Mouse (Mus musculus): ENCODE results near the gene Vezt. TPM values are rescaled to one million over a fixed set of nuclear protein-coding genes. Genes with fewer than 3 reads are reported as not detected.
A peak's percentile ranks its signal among the peaks of the same experiment; 100 is the strongest.

The Vezt gene
- polyA plus RNA-seq, 1 experiment from 2014 or later, result 29.3 TPM

- Histone ChIP-seq H3K27ac (ENCODE audit: low read depth) (no peak overlapping the region), H3K9me3 (ENCODE audit: low read depth, low read length) (no peaks in the 10 kb centered on the region), H3K9ac (no peak overlapping the region), H3K4me2 (no peak overlapping the region), H3K27me3 (ENCODE audit: insufficient read depth, low read length) (no peaks in the 10 kb centered on the region), H3K4me3 (ENCODE audit: low read depth, low read length) (no peak overlapping the region), H3K36me3 (ENCODE audit: insufficient read depth) (no peaks in the 10 kb centered on the region), H3K4me1 (ENCODE audit: insufficient read depth) (no peaks in the 10 kb centered on the region)
- WGBS, result 52% methylated on average over 10 of the region's 10 CpGs
- no peak for TF ChIP-seq CTCF (IDR thresholded peaks at IDR 0.05; ENCODE audit: low read depth)
- no peak for DNase-seq
- no peak for ATAC-seq (ENCODE audit: insufficient read depth)
Observed at GRCm38 (mm10) chr10:93907376-93907775, 128.2 kb downstream of the Vezt start.

DNA sequence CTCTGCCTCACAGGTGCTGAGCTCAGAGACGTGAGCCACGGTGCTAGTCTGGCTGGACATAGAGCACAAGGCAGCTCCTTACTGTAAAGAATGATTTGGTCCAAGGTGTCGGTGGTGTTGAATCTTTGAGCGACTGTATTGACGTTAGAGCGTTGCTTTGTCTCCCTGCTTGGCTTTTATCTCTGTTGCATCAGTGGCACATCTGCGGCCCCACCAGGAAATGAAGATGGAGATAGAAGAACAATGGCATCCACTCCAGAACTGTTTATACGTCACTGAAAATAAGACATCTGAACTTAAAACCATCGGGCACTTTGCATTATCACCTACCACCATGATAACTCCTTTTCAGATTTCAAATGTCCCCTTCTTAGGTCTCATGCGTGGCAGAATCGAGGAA is 135.7 kb downstream of the Vezt start:
- Histone ChIP-seq H3K9me3 (ENCODE audit: low read depth, low read length) (no peaks in the 10 kb centered on the region), H3K27me3 (ENCODE audit: insufficient read depth, low read length) (no peaks in the 10 kb centered on the region), H3K9ac (no peak overlapping the region), H3K27ac (ENCODE audit: low read depth) (no peak overlapping the region), H3K36me3 (ENCODE audit: insufficient read depth) (no peaks in the 10 kb centered on the region), H3K4me3 (ENCODE audit: low read depth, low read length) (no peak overlapping the region), H3K4me1 (ENCODE audit: insufficient read depth) (no peaks in the 10 kb centered on the region), H3K4me2 (no peak overlapping the region)
- TF ChIP-seq CTCF (IDR thresholded peaks at IDR 0.05; ENCODE audit: low read depth), result no peak
- 78% methylated on average over 11 of the region's 11 CpGs for WGBS
- ATAC-seq (ENCODE audit: insufficient read depth) (no peak), DNase-seq (no peak)

- H3K36me3 ChIP-seq (ENCODE audit: insufficient read depth), result no peaks in the 10 kb centered on the region
- H3K4me2 ChIP-seq, result no peak overlapping the region
- 40% methylated on average over 2 of the region's 2 CpGs for WGBS
- DNase-seq, result no peak
- no peak overlapping the region for H3K9ac ChIP-seq
- no peaks in the 10 kb centered on the region for H3K9me3 ChIP-seq (ENCODE audit: low read depth, low read length)
- no peak overlapping the region for H3K27ac ChIP-seq (ENCODE audit: low read depth)
- TF ChIP-seq CTCF (IDR thresholded peaks at IDR 0.05; ENCODE audit: low read depth), result no peak
- no peaks in the 10 kb centered on the region for H3K27me3 ChIP-seq (ENCODE audit: insufficient read depth, low read length)
- H3K4me1 ChIP-seq (ENCODE audit: insufficient read depth), result no peaks in the 10 kb centered on the region
- no peak for ATAC-seq (ENCODE audit: insufficient read depth)
- H3K4me3 ChIP-seq (ENCODE audit: low read depth, low read length), result no peak overlapping the region
Observed at GRCm38 (mm10) chr10:93899303-93899702, 136.3 kb downstream of the Vezt start.

DNA sequence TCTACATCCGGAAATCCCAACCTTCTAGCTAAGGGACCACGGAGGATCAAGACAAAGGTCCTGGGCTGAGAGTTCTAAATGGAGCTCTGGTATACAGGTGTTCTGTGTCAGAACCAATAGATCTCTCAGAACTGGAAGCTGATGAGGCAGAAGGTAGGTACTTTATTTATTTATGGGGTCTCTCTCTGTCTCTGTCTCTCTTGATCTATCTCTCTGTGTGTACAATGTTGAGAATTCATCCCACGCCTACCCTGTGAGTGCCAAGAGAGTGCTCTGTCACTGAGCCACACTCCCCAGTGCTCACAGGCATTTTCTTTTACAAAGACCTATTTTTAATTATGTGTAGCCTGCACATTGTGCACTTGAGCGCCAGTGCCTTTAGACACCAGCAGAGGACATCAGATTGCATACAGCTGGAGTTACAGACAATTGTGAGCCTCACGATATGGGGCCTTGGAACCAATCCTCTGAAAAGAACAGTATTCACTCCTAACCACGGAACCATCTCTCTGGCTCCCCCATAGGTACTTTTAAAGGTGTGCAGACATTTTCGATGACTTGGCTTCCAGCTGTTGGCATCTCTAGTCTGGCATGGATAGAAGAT is 138.5 kb downstream of the Vezt start, which contains the start of gene Metap2:
Gene Metap2 (minus strand): TSS at position 51 of the 604 bp plus-strand sequence.
- no peaks in the 10 kb centered on the region for H3K4me1 ChIP-seq (ENCODE audit: insufficient read depth)
- no peak within 1 kb of the TSS for H3K27ac ChIP-seq (ENCODE audit: low read depth)
- H3K9ac ChIP-seq, result no peak within 1 kb of the TSS
- 69% methylated on average over 7 of the region's 7 CpGs for WGBS
- no peak for TF ChIP-seq CTCF (IDR thresholded peaks at IDR 0.05; ENCODE audit: low read depth)
- no peak within 1 kb of the TSS for H3K4me3 ChIP-seq (ENCODE audit: low read depth, low read length)
- ATAC-seq (ENCODE audit: insufficient read depth) (no peak), DNase-seq (no peak)
- H3K4me2 ChIP-seq, result no peak within 1 kb of the TSS
- H3K27me3 ChIP-seq (ENCODE audit: insufficient read depth, low read length), result no peaks in the 10 kb centered on the region
- H3K9me3 ChIP-seq (ENCODE audit: low read depth, low read length), result no peaks in the 10 kb centered on the region
- H3K36me3 ChIP-seq (ENCODE audit: insufficient read depth), result no peaks in the 10 kb centered on the region

DNA sequence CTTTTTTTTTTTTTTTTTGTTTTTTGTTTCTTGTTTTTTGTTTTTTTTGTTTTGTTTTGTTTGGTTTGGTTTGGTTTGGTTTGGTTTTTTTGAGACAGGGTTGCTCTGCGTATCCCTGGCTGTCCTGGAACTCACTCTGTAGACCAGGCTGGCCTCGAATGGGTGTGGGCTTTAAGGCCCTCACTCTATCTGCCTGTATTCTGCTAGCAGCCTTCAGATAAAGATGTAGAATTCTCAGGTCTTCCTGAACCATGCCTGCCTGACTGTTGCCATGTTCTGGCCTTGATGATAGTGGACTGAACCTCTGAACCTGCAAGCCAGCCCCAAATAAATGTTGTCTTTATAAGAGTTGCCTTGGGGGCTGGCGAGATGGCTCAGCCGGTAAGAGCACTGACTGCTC is 143.1 kb downstream of the Vezt start:
- DNase-seq (no peak), ATAC-seq (ENCODE audit: insufficient read depth) (no peak)
- TF ChIP-seq CTCF (IDR thresholded peaks at IDR 0.05; ENCODE audit: low read depth), result no peak
- 87% methylated on average over 4 of the region's 4 CpGs for WGBS
- Histone ChIP-seq H3K36me3 (ENCODE audit: insufficient read depth) (no peaks in the 10 kb centered on the region), H3K9ac (no peak overlapping the region), H3K9me3 (ENCODE audit: low read depth, low read length) (no peaks in the 10 kb centered on the region), H3K4me1 (ENCODE audit: insufficient read depth) (0 out of 2 replicates have a peak, but pooled peaks cover 3% of the 10 kb centered on the region), H3K27ac (ENCODE audit: low read depth) (no peak overlapping the region), H3K4me3 (ENCODE audit: low read depth, low read length) (no peak overlapping the region), H3K4me2 (no peak overlapping the region), H3K27me3 (ENCODE audit: insufficient read depth, low read length) (no peaks in the 10 kb centered on the region)

GRCm38 (mm10) chr10:93891031-93891430 is 144.6 kb downstream of the Vezt start:
- Histone ChIP-seq H3K4me2 (peak overlapping the region; percentile 91; the same call in 1 of the 2 replicates), H3K4me1 (ENCODE audit: insufficient read depth) (0 out of 2 replicates have a peak, but pooled peaks cover 3% of the 10 kb centered on the region), H3K36me3 (ENCODE audit: insufficient read depth) (peaks cover 11% of the 10 kb centered on the region; the same call in 1 of the 2 replicates), H3K27ac (ENCODE audit: low read depth) (no peak overlapping the region), H3K9me3 (ENCODE audit: low read depth, low read length) (no peaks in the 10 kb centered on the region), H3K27me3 (ENCODE audit: insufficient read depth, low read length) (no peaks in the 10 kb centered on the region), H3K4me3 (ENCODE audit: low read depth, low read length) (peak overlapping the region; percentile 13; the same call in 1 of the 2 replicates), H3K9ac (no peak overlapping the region)
- TF ChIP-seq CTCF (IDR thresholded peaks at IDR 0.05; ENCODE audit: low read depth), result no peak
- DNase-seq (no peak), ATAC-seq (ENCODE audit: insufficient read depth) (no peak)
- WGBS, result 89% methylated on average over 1 of the region's 1 CpGs

DNA sequence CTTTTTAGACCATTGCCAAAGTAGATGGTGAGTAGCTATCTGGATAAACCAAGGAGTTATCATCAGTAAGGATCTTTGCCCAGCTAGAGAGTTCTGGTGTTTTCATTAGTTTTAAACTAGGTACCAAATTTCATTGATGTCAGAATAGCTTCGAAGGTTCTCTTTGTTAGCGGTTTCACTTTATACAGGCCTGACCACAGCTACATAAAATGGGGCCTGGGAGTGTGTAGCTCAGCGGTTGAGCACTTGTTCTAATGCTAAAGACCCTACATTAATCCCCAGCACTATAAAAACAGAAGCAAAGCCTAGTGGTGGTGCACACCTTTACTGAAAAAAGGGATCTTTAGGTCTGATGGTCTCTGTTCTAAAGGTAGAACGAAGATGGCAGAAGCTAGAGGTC is 145.1 kb downstream of the Vezt start:
- H3K4me1 ChIP-seq (ENCODE audit: insufficient read depth), result 0 out of 2 replicates have a peak, but pooled peaks cover 3% of the 10 kb centered on the region
- ATAC-seq (ENCODE audit: insufficient read depth), result no peak
- no peaks in the 10 kb centered on the region for H3K9me3 ChIP-seq (ENCODE audit: low read depth, low read length)
- H3K27me3 ChIP-seq (ENCODE audit: insufficient read depth, low read length), result no peaks in the 10 kb centered on the region
- H3K4me2 ChIP-seq, result peak overlapping the region; percentile 91
- peak overlapping the region; percentile 92; the same call in 1 of the 2 replicates for H3K9ac ChIP-seq
- no peak overlapping the region; the same call in 1 of the 2 replicates for H3K27ac ChIP-seq (ENCODE audit: low read depth)
- TF ChIP-seq CTCF (IDR thresholded peaks at IDR 0.05; ENCODE audit: low read depth), result no peak
- WGBS, result 68% methylated on average over 4 of the region's 4 CpGs
- H3K36me3 ChIP-seq (ENCODE audit: insufficient read depth), result peaks cover 15% of the 10 kb centered on the region; the same call in 1 of the 2 replicates
- no peak for DNase-seq
- peak overlapping the region; percentile 98 for H3K4me3 ChIP-seq (ENCODE audit: low read depth, low read length)
